Mouse (Mus musculus): ENCODE data around the gene Adamts6.

DNA sequence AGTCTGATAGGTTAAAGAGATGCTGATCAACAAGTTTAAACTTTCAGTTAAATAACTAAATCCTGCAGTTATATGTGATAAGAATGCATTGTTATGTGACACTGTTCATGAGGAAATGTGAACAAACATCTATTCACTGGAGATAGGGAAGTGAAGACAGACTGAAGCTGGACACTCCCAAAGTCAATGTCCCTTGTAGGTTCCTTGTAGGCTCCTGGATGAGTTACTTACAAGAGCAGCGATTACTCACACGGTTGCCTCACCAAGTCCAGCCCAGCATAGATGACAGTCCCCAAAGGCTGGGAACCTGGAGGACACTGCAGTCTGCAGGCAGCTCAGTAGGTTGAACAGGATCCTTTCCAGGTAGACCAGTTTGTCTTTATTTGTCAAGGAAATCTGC lies 145.1 kb downstream of the Adamts6 start:
- TF ChIP-seq CTCF (IDR thresholded peaks at IDR 0.05; ENCODE audit: borderline replicate concordance, extremely low read depth, insufficient read depth, insufficient read length) (no peak), POLR2A (IDR thresholded peaks at IDR 0.05; ENCODE audit: borderline replicate concordance, extremely low read depth, insufficient read depth, insufficient read length, poor library complexity, severe bottlenecking) (no peak)

Data from brain, embryonic 14.5 days (tissue).